Mouse (Mus musculus) urinary bladder, postnatal 14 days (tissue): ENCODE data around the gene Pgrmc1.

ENCODE experiments used
- DNase-seq: peaks from one replicate; pipeline ENCODE4 v3.0.0; 2021; ENCODE audit warnings: low spot score

The Pgrmc1 gene

GRCm38 (mm10) chrX:36604040-36604439 lies 6.0 kb downstream of the Pgrmc1 start:
- DNase-seq = no peak

- DNase-seq = no peak
These were observed 11.1 kb downstream of the Pgrmc1 start for GRCm38 (mm10) chrX:36609117-36609516.

GRCm38 (mm10) chrX:36628102-36628501 lies 30.1 kb downstream of the Pgrmc1 start:
- no peak for DNase-seq

GRCm38 (mm10) chrX:36630771-36631170 lies 32.8 kb downstream of the Pgrmc1 start:
- no peak for DNase-seq

- DNase-seq = no peak
These were observed 42.0 kb downstream of the Pgrmc1 start for GRCm38 (mm10) chrX:36640046-36640445.

GRCm38 (mm10) chrX:36644657-36645551 lies 46.9 kb downstream of the Pgrmc1 start, which contains the start of gene Akap17b:
TSS of gene Akap17b (minus strand) at chrX:36645395.
- peak; percentile 82 for DNase-seq
